Mouse (Mus musculus) frontal cortex, postnatal 36 days (tissue): ENCODE measurements at regions not wholly inside any gene's neighbourhood (a gene's known extent, or its start where the extent isn't known, plus 50 kb on each side); places are given as distances from the start of the nearest gene placed in this dataset.

Experiments
- DNase-seq, 2 experiments: peaks; one replicate each; pipeline ENCODE4 v3.0.0; 2022; ENCODE audit warnings: low spot score in 2 of 2

DNA sequence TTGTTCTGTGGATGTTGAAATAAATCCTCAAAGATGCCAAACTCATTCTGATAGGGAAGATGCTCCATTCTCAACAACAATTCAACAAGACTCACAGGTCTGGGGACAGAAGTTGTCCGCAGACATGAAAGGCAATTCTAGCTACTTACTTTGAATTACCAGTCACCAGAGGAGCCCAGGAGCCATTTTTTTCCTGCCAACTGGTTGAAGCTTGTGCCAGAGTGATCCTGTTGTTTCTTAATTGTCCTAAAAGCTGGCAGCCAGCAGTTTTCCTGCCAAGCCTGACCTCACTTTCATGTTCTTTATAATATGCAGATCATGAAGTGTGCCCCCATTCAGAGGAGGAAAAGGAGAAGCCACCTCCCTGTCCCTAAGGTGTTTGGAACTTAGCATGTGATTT is 110.0 kb upstream of the Ankrd1 start:
- DNase-seq = no peak

DNA sequence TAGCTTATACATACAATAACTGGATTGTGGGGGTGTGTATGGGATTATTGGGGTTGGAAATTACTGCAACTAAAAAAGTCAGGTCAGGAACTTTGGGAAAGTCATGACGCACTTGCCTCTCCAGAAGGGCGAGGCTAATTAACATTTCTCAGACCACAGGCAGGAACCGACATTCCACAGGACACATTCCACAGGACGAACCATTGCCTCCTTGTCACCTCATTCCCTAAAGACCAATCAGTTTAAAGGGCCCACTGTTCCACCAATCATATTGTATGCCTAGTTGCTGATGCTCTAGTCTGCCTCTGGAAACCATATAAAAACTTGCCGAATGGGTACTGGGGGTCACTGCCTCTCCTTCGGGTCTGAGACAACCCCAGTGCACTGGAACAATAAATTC is 113.0 kb upstream of the Pcgf5 start:
- DNase-seq = no peak

DNA sequence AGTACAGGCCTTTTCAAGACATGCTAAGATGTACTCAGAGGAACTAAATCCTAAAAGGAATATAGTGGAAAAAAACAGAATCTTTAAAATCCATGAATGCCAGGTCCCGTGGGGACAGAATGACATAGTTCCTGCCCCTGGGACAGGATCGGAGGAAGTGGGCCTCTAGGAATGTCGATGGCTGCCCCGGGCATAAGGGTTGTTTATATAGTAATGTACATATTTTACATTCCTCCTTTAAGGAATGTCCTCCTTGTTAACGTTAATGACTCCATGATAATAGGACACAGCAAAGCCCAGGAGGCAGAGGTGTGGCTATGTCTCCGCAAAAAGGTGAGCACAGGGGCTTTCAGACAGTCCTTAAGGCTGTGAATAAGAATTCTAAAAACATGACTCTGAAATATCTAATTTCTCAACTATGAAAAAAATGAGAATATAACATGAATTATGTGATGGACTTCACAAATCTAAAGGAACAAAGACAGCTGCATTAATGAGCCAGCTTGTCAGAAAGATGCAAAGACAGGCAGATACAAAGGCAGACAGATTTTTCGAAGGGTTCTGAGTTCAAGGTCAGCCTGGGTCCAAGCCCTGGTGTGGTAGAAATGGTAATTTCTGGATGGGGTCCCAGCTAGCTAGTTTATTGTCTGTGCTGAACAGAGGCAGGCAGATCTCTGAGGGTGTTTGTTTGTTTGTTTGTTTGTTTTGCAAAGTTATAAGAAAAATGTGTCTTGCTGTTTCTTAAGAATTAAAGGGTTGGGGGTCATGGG is 111.3 kb upstream of the Pcgf5 start:
- DNase-seq = no peak

DNA sequence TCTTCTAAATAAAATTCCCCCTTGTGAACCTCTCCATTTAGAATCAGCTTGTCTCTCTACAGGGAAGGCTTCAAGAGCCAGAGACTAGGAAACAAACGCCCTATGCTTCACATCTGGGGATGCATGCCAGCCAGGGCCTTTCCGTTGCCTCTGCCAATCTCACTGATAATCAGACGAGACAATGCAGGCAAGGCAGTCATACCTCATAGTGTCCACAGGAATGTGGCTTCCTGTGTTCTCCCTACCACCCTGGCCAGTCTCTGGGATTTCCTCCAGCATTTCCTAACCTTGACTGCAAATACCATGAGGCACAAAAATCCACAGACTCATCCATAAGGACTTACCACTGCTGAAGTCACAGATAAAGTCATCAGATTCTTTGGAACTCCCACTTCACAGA is 110.4 kb upstream of the Pcgf5 start:
- no peak for DNase-seq

DNA sequence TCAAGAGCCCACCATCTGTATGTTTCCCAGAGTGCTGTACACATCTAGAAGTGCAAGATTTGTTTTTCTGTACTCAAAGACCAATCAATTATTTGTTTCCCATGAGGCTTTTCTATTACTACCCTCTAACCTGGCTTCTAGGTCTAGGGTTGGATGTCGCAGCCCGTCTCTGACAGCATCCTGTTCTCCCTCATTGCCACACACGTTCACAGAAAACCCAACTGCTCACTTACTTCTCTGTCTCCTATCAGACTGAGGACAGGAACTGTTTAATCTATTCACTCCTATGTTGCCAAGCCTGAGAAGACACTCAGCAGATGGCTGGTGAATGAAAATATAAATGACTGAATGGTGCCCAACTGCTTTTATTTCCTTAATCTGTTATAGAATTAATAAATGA is 109.6 kb upstream of the Pcgf5 start:
- DNase-seq = no peak

DNA sequence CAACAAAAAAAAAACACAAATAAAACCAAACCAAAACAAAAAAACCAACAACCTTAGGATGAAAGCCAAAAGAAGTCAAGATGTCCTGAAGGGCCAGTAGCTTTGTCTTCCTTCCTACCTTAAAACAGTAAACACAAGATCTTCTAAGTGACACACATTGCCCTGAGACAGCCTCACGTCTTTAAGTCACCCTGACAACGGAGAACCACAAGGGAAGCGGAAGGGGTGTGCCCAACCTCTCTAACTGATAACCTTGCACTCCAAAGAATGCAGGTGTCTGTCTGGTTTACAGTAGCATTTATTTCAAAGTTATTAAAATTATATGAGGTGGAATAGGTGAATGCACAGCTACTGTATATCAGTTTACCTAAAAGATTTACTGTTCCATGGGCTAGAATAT is 105.7 kb upstream of the Pcgf5 start:
- DNase-seq = no peak

DNA sequence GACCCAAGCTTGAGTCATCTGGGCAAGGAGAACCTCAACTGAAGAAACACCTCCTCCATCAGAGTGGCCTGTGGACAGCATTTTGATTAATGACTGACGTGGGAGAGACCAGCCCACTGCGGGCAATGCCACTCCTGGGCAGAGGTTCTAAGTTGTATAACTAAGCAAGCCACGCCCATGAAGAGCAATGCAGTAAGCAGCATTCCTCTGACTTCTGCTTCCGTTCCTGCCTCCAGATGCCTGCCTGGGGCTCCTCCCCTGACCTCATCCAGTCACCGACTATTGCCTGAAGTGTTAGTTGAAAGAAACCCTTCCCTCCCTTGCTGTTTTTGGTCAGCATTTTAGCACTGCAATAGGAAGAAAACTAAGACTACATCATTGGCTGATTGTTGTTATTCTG is 105.2 kb upstream of the Pcgf5 start:
- no peak for DNase-seq

DNA sequence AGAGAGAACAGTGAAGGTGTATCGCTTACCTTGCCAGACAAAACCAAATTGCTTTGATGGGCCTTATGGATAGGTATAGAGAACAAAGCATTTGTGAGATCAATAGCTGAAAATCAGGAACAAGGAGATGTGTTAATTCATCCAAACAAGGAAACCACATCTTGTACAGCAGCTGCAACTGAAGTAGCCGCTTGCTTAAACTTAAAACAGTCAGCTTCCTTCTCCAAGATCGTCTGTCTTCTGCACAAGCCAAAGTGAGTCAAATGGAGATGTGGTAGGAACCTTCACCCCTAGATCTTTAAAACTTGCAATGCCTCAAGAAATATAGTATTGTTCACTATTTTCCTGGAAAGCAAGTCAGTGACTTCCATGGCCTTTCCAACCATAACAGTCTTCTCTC is 95.6 kb upstream of the Pcgf5 start:
- DNase-seq = no peak

DNA sequence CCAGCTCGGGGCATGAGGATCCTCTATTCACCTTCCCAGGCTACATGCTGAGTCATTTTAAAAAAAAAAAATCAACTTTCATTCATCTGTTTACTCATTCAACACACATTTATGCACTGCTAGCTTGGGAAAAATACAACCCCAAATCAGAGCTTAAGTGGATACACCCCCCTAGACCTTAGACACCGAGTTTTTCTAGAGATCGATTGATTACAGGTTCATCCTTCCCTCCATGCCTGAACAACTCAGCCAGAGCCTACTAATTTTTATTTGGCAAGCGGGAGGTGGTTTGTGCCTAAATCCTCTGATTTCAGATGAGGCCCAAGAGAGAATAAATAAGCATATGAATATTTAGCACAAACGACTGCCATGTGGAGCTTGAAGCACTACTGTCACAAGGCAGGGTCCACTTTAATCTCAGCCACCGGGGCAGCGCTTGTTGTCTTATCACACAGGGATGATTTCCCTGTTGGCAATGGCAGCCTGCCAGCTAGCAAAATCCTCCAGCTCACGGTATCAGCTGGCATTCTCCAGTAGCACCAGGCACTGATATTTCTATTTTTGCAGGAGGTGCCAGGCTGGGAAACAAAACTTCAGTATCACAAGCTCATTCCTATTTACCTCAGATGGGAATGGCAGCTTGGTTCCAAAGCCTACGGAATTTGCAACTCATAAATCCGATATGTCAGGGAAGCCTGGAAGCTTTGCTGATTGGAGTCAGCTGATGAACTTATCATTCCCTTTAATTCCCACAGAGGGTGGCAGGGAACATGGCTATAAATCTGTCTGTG is 90.2 kb upstream of the Pcgf5 start:
- peak; percentile 44 to 46 for DNase-seq

DNA sequence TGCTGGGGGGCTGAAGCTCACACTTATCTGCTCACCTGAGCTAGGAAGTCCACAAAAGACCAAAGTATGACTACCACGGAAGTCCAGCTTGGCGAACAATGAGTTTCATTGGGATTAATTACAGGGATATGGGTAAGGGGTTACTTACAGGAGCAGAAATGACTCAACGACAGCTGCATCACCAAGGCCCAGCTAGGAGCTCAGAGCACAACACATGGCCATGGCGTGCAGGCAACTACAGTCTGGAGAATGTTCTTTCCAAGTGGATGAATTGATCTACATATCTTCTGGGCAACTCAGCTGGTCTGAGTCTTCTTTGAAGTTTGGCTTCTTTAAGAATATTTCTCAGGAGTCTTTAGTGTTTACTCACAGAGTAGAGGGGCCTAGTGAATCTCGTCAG is 86.3 kb upstream of the Pcgf5 start:
- DNase-seq = no peak

DNA sequence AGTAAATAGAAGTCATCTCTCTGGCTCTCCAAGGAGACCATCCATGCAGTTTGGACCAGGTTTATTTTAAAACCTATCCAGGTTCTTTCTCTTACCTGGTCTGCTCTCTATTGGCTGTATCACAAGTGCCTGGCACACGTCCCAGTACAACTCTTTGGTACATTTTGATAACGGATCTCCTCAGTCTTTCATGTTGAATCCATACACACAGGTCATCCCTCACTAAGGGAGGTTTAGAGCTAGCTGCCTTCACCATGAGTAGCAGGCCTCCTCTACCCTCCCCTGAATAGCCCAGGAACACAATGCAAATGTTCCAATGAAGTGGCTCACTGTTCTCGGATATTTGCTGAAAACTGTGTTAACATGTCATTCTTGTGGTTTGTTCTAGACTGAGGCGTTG is 84.2 kb upstream of the Pcgf5 start:
- DNase-seq = no peak

DNA sequence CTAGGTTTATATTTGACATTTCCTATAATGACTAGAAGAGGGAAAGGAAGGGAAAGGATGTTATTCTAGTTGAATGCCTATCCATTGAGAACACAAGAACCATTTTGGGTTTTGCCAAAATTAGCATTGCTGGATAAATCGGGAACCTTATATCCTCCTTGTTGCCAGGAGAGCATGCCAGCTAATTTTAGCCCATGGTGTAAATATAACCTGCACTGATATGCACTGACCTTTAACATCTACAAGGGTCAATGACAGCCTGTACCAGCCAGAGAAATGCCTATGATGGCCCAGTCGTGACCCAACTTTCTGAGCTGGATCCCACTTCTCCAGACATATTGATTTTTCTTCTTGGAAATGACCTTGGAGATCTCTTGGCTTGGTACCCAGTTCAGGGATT is 83.7 kb upstream of the Pcgf5 start:
- no peak for DNase-seq

DNA sequence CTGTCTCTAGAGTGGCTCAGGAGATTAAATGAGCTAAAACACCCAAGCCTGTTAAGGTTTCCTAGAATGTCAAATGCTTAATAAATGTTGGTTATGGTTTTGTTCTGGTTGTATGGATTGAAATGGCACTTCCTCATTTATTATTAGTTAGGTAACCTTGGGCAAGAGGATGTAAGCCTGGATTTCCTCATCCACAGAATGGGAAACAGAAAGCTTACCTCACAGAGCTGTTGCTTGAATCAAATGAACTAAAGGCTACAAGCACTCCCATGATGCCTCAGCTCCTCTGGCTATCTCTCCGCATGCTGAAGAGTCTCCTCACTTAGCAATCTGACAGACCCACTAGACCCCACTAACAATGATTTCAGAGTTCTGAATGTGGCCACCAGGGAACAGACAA is 82.8 kb upstream of the Pcgf5 start:
- DNase-seq = no peak

DNA sequence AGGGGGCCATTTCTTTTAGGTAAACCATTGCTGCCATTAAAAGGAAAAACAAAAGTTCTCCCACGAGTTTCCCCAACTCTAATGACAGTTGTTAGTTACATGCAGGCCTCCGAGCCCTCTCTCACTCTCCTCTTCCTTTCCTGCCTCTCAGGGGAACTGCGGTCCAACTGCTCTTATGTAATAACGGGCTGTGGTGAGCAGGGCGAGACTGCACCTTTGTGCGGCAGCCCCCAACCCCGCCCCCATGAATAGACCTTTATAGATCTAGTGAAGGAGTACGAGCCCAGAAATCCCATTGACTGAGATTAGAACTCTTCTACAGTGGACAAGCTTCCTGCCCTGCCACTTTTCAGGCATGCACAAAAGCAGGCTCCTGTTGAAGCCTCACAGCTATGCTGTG is 81.8 kb upstream of the Pcgf5 start:
- DNase-seq = no peak

DNA sequence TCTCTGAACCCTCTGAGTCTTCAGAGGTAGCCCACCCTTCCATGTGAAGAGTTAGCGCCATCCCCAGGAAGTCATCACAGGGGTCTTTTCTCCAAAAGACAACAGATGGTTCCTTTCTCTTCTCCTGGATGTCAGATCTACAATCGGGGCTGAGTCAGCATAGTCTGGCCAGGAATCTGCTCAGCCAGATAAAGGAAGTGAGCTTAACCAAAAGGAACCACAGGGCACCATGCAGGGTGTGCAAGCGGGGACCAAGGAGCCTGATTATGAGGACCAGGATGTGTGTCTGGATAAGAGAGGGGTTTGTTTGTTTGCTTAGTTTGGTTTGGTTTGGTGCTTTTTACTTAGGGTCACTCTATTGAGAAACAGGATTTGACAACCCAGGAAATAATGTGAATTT is 74.6 kb upstream of the Pcgf5 start:
- no peak for DNase-seq

DNA sequence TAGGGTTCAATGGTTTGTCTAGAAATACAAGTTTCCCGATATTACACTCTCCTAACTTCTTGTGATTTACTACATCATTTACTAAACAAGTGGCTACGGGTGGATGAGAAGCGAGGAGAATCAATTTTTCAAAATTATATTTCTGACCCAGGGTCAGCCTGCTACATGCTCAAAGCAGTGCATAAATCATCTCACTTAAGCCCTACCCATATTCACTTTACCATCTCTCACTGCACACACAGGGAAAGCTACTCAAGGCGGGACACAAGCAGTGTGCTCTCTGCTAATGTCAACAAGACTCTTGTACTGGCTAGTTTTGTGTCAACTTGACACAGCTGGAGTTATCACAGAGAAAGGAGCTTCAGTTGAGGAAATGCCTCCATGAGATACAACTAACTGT is 62.6 kb upstream of the Pcgf5 start:
- no peak for DNase-seq

DNA sequence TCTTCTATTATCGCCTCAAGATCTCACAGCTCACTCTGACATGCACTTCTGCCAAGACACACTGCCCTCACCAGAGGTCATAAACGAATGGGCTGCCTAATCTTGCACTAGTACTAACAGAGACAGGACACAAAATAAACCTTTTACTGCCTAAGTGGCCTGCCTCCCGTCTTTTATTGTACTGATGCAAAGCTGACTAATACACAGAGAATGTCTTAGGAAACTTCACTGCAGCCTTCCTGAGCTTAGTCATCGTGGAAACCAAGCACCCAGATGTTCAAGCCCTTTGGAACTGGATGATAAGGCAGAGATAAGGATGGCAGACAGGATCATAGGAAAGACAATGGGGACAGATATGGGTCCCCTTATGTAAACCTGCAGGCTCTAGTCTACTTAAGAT is 57.3 kb upstream of the Pcgf5 start:
- DNase-seq = no peak

DNA sequence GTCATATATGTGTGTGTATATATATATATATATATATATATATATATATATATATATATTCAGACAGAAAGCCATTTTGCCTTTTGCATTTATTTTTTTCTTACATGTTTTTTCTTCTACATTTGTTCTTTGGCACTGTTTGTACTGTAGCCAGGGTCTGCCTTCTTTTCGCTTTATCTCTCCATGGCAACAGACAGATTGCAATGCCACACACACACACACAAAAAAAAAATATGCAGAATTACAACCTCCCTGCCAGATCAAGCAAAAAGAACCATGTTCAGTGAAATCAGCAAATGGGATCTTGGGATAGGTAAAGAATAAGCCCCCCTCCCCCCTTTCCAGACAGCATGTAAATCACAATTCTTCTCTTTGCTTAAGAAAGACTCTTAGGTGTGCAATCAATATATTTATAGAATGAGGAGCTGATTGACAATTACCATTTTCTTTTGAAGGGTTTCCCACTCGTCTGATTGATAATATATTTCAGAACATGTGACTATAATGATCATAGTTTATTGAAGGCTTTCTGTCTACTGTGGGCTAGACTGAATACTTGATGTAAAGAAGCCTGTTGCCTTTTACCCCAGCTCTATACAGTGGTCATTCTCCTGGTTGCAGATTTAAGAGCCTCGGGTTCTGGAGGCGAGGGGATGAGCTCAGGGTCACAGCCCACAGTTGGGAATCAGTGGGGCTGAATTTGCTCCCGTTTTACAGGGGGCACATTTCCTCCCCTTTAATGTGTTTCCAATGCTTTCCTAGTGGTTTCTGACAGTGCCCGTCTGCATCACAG is 54.7 kb upstream of the Pcgf5 start:
- no peak for DNase-seq
